In genomic region chr16:20619541-20620398, GRCm38 (mm10) we compare ENCODE assay signal across 8 mouse cellular contexts. TPM values are rescaled to one million over a fixed set of nuclear protein-coding genes. Genes with fewer than 3 reads are reported as not detected.
DNase-seq lines count a peak whose midpoint lies in the region; ATAC-seq and TF ChIP-seq lines count a peak whose summit lies in the region.

No protein-coding gene starts in this region.

- peak; percentile 43; the same call in 1 of the 2 replicates for ATAC-seq in limb, embryonic 13.5 days (ENCODE audit: low FRiP score, low read depth)

- H3K4me2 ChIP-seq in limb, embryonic 13.5 days (replicated peaks): peak overlapping the region; percentile 99
- peak overlapping the region; percentile 86 for H3K4me2 ChIP-seq in myocyte (ENCODE audit: low read depth)

- 0 out of 2 replicates have a peak overlapping the region, but pooled peaks have one; percentile 2 for H3K9ac ChIP-seq in limb, embryonic 13.5 days

- peaks cover 44% of the 10 kb centered on the region for H3K27me3 ChIP-seq in limb, embryonic 13.5 days
- H3K27me3 ChIP-seq in myocyte (ENCODE audit: control insufficient read depth, insufficient read depth, insufficient read length): no peaks in the 10 kb centered on the region

- peak; percentile 7 for TF ChIP-seq POLR2A in myocyte (IDR thresholded peaks at IDR 0.05; ENCODE audit: insufficient read length, low read depth)

- H3K79me2 ChIP-seq in myocyte (ENCODE audit: control insufficient read depth, insufficient read depth): no peaks in the 10 kb centered on the region

- H3K36me3 ChIP-seq in limb, embryonic 13.5 days: peaks cover 17% of the 10 kb centered on the region
- H3K36me3 ChIP-seq in myocyte (ENCODE audit: control insufficient read depth, insufficient read depth): no peaks in the 10 kb centered on the region

- intact Hi-C loops in heart, postnatal 36 days (cut with DNase I): no loop called here

- no peak overlapping the region for H3ac ChIP-seq in myocyte (ENCODE audit: control insufficient read depth, insufficient read length)

- WGBS in limb, embryonic 13.5 days: 2% methylated on average over 75 of the region's 83 CpGs

- H3K4me1 ChIP-seq in limb, embryonic 13.5 days: peaks cover 32% of the 10 kb centered on the region

- peak; percentile 8 for DNase-seq in kidney, adult 11 months
- DNase-seq in kidney, adult 8-10 months: no peak
- peak; percentile 26 for DNase-seq in MN1 (ENCODE audit: low spot score)
- DNase-seq in embryo, embryonic 11 days: peak; percentile 77
- DNase-seq in heart, postnatal 36 days: peak; percentile 22 to 41
- no peak for DNase-seq in urinary bladder, postnatal 4 days (ENCODE audit: low spot score in 2 of 2)

- H3K4me3 ChIP-seq in limb, embryonic 13.5 days: peak overlapping the region; percentile 71
- H3K4me3 ChIP-seq in myocyte: peak overlapping the region; percentile 43

- H3K27ac ChIP-seq in limb, embryonic 13.5 days: no peak overlapping the region

- no peaks in the 10 kb centered on the region for H3K9me3 ChIP-seq in limb, embryonic 13.5 days

TF ChIP-seq in myocyte, 11 proteins besides CTCF, POLR2A, EP300 and RAD21:
- TF ChIP-seq POLR2AphosphoS2 (IDR thresholded peaks at IDR 0.05; ENCODE audit: insufficient read length, low read depth): peak; percentile 4
- no peak for TF ChIP-seq CEBPB (IDR thresholded peaks at IDR 0.05; ENCODE audit: insufficient read depth, poor library complexity, severe bottlenecking)
- TF ChIP-seq MYOD1 (IDR thresholded peaks at IDR 0.05; ENCODE audit: control insufficient read depth in 1 of 3, insufficient read length in 2 of 3, low read depth in 2 of 3): peak in 1 of 3 experiments; percentile 19
- TF ChIP-seq REST (IDR thresholded peaks at IDR 0.05; ENCODE audit: insufficient read depth, insufficient read length): peak; percentile 83

RNA-seq across cellular contexts. Expression of gene Camk2n2, which starts 1.3 kb away (rescaled TPM):
- 1 to 10 TPM; 1.1 to 1.2 TPM for total RNA-seq in heart, postnatal 36 days (2021)
- 0.92 and 1.2 TPM in 2 replicates for polyA plus RNA-seq in limb, embryonic 13.5 days (2015; fragmentation: Nextera tagmentation; extraction: Ambion mirVana)
- 9.4 TPM for polyA plus RNA-seq in myocyte (2012; fragmentation: generic; extraction: Trizol)

RNA-seq across cellular contexts. Expression of gene Alg3, which starts 8.2 kb away (rescaled TPM):
- total RNA-seq in heart, postnatal 36 days (2021): 1 to 10 TPM; 8.7 to 8.8 TPM
- polyA plus RNA-seq in limb, embryonic 13.5 days (2015; fragmentation: Nextera tagmentation; extraction: Ambion mirVana): 39.5 and 41.1 TPM in 2 replicates
- polyA plus RNA-seq in myocyte (2012; fragmentation: generic; extraction: Trizol): 36.8 TPM

RNA-seq across cellular contexts. Expression of gene Gm49333, which starts 8.4 kb away (rescaled TPM):
- total RNA-seq in heart, postnatal 36 days (2021): not detected
- polyA plus RNA-seq in limb, embryonic 13.5 days (2015; fragmentation: Nextera tagmentation; extraction: Ambion mirVana): not detected in 2 replicates
- 0.04 TPM for polyA plus RNA-seq in myocyte (2012; fragmentation: generic; extraction: Trizol)

RNA-seq across cellular contexts. Expression of gene Eef1akmt4, which starts 8.4 kb away (rescaled TPM):
- total RNA-seq in heart, postnatal 36 days (2021): 1 to 10 TPM; 6.4 to 8.0 TPM
- polyA plus RNA-seq in limb, embryonic 13.5 days (2015; fragmentation: Nextera tagmentation; extraction: Ambion mirVana): 37.2 and 37.7 TPM in 2 replicates
- 19.1 TPM for polyA plus RNA-seq in myocyte (2012; fragmentation: generic; extraction: Trizol)

RNA-seq across cellular contexts. Expression of gene Ece2, which starts 9.9 kb away (rescaled TPM):
- total RNA-seq in heart, postnatal 36 days (2021): 1 to 10 TPM in 1 of 2 experiments, under 1 TPM in 1; 0.41 to 1.2 TPM
- 6.9 and 7.5 TPM in 2 replicates for polyA plus RNA-seq in limb, embryonic 13.5 days (2015; fragmentation: Nextera tagmentation; extraction: Ambion mirVana)
- 2.6 TPM for polyA plus RNA-seq in myocyte (2012; fragmentation: generic; extraction: Trizol)

Comparison
In these comparisons a context has a peak if more than half of its experiments do, and no peak if none do; other contexts are left out.
1. DNase-seq: peak in kidney, adult 11 months (single experiment), MN1 (single experiment), embryo, embryonic 11 days (single experiment) and heart, postnatal 36 days (2 of 2); none in kidney, adult 8-10 months (0 of 2) and urinary bladder, postnatal 4 days (0 of 2).